Mouse (Mus musculus): Measurements from ENCODE around the gene Rtn1.

- TF ChIP-seq CTCF (IDR thresholded peaks at IDR 0.05; ENCODE audit: borderline replicate concordance, insufficient read depth, low read depth, low read length) (no peak), POLR2A (IDR thresholded peaks at IDR 0.05; ENCODE audit: borderline replicate concordance, insufficient read depth, low read length) (no peak)
Measured at GRCm38 (mm10) chr12:72300971-72301370, 107.9 kb downstream of the Rtn1 start.

Measured in cerebellum, adult 2 months (tissue).